Mouse (Mus musculus) ES-E14 (cell line): ENCODE measurements around the gene Lrrc28.

ENCODE experiments used
- HCFC1 ChIP-seq: IDR thresholded peaks from 2 replicates; pipeline ENCODE4 v1.6.1; 2012; ENCODE audit warnings: low read length, inconsistent platforms, borderline replicate concordance; ENCODE audit not compliant: insufficient read depth
- ZC3H11A ChIP-seq: IDR thresholded peaks from 2 replicates; pipeline ENCODE4 v1.6.1; 2012; ENCODE audit warnings: low read depth, mild to moderate bottlenecking, inconsistent platforms, low read length, borderline replicate concordance

DNA sequence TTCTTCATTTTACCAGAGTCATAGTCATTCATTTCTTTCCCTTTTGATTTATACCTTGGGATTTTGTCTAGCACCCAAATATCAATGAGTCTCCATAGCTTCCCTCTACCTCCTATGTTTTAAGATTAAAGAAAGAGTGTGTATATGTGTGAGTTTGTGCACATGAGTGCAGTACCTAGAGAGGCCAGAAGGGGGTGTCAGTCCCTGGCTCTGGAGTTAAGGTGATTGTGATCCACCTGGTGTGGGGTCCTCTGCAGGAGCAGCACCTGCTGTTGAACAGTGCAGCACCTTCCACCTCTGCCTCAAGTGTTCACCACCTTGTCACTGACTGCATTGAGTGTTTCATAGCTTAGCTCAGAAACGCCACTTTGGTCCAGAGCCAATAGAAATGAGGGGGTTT, 25.9 kb upstream of the Lrrc28 start:
- no peak for TF ChIP-seq HCFC1
- no peak for TF ChIP-seq ZC3H11A
